Mouse (Mus musculus): ENCODE data around the gene Olfr649. TPM values are rescaled to one million over a fixed set of nuclear protein-coding genes. Genes with fewer than 3 reads are reported as not detected.

The Olfr649 gene
- total RNA-seq, 2 experiments from 2014 or later: not detected

Other genes starting within 250 kb of the Olfr649 start
- gene Olfr635, start 224.8 kb downstream of the Olfr649 start, total RNA-seq (2015): not detected in 2 replicates
- not detected in 2 replicates for gene Olfr635, start 224.8 kb downstream of the Olfr649 start, total RNA-seq (2017)
- not detected in 2 replicates for gene Olfr638, start 197.2 kb downstream of the Olfr649 start, total RNA-seq (2015)
- not detected in 2 replicates for gene Olfr638, start 197.2 kb downstream of the Olfr649 start, total RNA-seq (2017)
- gene Olfr639, start 178.7 kb downstream of the Olfr649 start, total RNA-seq (2015): 0.02 TPM in 1 of 2 replicates, not detected in the other
- not detected in 2 replicates for gene Olfr639, start 178.7 kb downstream of the Olfr649 start, total RNA-seq (2017)
- not detected in 2 replicates for gene Olfr640, start 170.4 kb downstream of the Olfr649 start, total RNA-seq (2015)
- not detected in 2 replicates for gene Olfr640, start 170.4 kb downstream of the Olfr649 start, total RNA-seq (2017)
- gene Olfr641, start 160.5 kb downstream of the Olfr649 start, total RNA-seq (2015): not detected in 2 replicates
- gene Olfr641, start 160.5 kb downstream of the Olfr649 start, total RNA-seq (2017): not detected in 2 replicates
- not detected in 2 replicates for gene Olfr642, start 143.3 kb downstream of the Olfr649 start, total RNA-seq (2015)
- not detected in 2 replicates for gene Olfr642, start 143.3 kb downstream of the Olfr649 start, total RNA-seq (2017)
- gene 4930516K23Rik, start 134.5 kb downstream of the Olfr649 start, total RNA-seq (2015): not detected in 2 replicates
- gene 4930516K23Rik, start 134.5 kb downstream of the Olfr649 start, total RNA-seq (2017): not detected in 2 replicates
- not detected in 2 replicates for gene Olfr644, start 124.1 kb downstream of the Olfr649 start, total RNA-seq (2015)
- not detected in 2 replicates for gene Olfr644, start 124.1 kb downstream of the Olfr649 start, total RNA-seq (2017)
- gene Olfr645, start 110.5 kb downstream of the Olfr649 start, total RNA-seq (2015): not detected in 2 replicates
- gene Olfr645, start 110.5 kb downstream of the Olfr649 start, total RNA-seq (2017): not detected in 2 replicates
- not detected in 2 replicates for gene Olfr646, start 91.1 kb downstream of the Olfr649 start, total RNA-seq (2015)
- not detected in 2 replicates for gene Olfr646, start 91.1 kb downstream of the Olfr649 start, total RNA-seq (2017)
- gene Ubqln5, start 66.2 kb downstream of the Olfr649 start, total RNA-seq (2015): not detected in 2 replicates
- gene Ubqln5, start 66.2 kb downstream of the Olfr649 start, total RNA-seq (2017): not detected in 2 replicates
- gene Olfr643, start 58.6 kb downstream of the Olfr649 start, total RNA-seq (2015): not detected in 2 replicates
- not detected in 2 replicates for gene Olfr643, start 58.6 kb downstream of the Olfr649 start, total RNA-seq (2017)
- gene Ubqln3, start 52.7 kb downstream of the Olfr649 start, total RNA-seq (2015): not detected in 2 replicates
- not detected in 2 replicates for gene Ubqln3, start 52.7 kb downstream of the Olfr649 start, total RNA-seq (2017)
- gene Ubqlnl, start 45.4 kb downstream of the Olfr649 start, total RNA-seq (2015): not detected in 2 replicates
- not detected in 2 replicates for gene Ubqlnl, start 45.4 kb downstream of the Olfr649 start, total RNA-seq (2017)
- gene Olfm5, start 31.2 kb downstream of the Olfr649 start, total RNA-seq (2015): 0.15 TPM in 1 of 2 replicates, not detected in the other
- 0.17 TPM in 1 of 2 replicates, not detected in the other for gene Olfm5, start 31.2 kb downstream of the Olfr649 start, total RNA-seq (2017)
- gene Olfr648, start 12.6 kb downstream of the Olfr649 start, total RNA-seq (2015): not detected in 2 replicates
- gene Olfr648, start 12.6 kb downstream of the Olfr649 start, total RNA-seq (2017): not detected in 2 replicates
- 2.3 and 3.7 TPM in 2 replicates for gene Trim6, start 22.8 kb upstream of the Olfr649 start, total RNA-seq (2015)
- 2.1 and 2.5 TPM in 2 replicates for gene Trim6, start 22.8 kb upstream of the Olfr649 start, total RNA-seq (2017)
- 8.6 and 10.9 TPM in 2 replicates for gene Trim34a, start 48.5 kb upstream of the Olfr649 start, total RNA-seq (2015)
- gene Trim34a, start 48.5 kb upstream of the Olfr649 start, total RNA-seq (2017): 10.4 and 16.4 TPM in 2 replicates
- 4.7 and 5.3 TPM in 2 replicates for gene Trim5, start 92.1 kb upstream of the Olfr649 start, total RNA-seq (2015)
- gene Trim5, start 92.1 kb upstream of the Olfr649 start, total RNA-seq (2017): 6.9 and 8.0 TPM in 2 replicates
- gene Trim12a, start 119.5 kb upstream of the Olfr649 start, total RNA-seq (2015): 47.7 and 58.0 TPM in 2 replicates
- 63.9 and 69.0 TPM in 2 replicates for gene Trim12a, start 119.5 kb upstream of the Olfr649 start, total RNA-seq (2017)
- gene Trim34b, start 133.5 kb upstream of the Olfr649 start, total RNA-seq (2015): 0.17 and 0.32 TPM in 2 replicates
- gene Trim34b, start 133.5 kb upstream of the Olfr649 start, total RNA-seq (2017): 0.10 and 0.87 TPM in 2 replicates
- gene Trim12c, start 157.4 kb upstream of the Olfr649 start, total RNA-seq (2015): 13.4 and 14.2 TPM in 2 replicates
- gene Trim12c, start 157.4 kb upstream of the Olfr649 start, total RNA-seq (2017): 23.5 and 30.1 TPM in 2 replicates
- gene Trim30b, start 173.9 kb upstream of the Olfr649 start, total RNA-seq (2015): 0.61 and 2.0 TPM in 2 replicates
- 1.5 and 1.8 TPM in 2 replicates for gene Trim30b, start 173.9 kb upstream of the Olfr649 start, total RNA-seq (2017)
- gene Trim30c, start 204.9 kb upstream of the Olfr649 start, total RNA-seq (2015): 0.12 and 0.52 TPM in 2 replicates
- 0.29 and 1.0 TPM in 2 replicates for gene Trim30c, start 204.9 kb upstream of the Olfr649 start, total RNA-seq (2017)